Mouse (Mus musculus): ENCODE results near the gene Usp30.

DNA sequence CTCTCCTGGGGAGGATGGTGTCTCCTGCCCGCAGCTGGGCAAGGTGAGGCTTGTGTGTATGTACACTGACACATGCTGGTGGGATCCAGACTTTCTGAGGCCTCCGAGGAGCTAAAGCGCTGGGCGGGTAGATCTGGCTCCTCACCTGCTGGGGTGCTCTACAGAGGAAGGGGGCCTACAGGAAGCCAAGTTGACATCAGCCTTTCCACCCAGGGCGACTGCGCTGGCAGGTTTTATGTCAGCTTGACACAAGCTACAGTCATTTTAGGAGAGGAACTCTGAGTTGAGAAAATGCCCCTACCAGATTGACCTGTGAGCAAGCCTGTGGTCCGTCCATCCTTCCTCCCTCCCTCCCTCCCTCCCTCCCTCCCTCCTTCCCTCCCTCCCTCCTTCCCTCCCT, 3.6 kb upstream of the Usp30 start:
- TF ChIP-seq EP300 (IDR thresholded peaks at IDR 0.05; ENCODE audit: low read depth), result no peak
- TF ChIP-seq CTCF (IDR thresholded peaks at IDR 0.05; ENCODE audit: low read depth), result no peak

Data from heart, postnatal 0 days (tissue).